Mouse (Mus musculus) C2C12 (cell line): ENCODE measurements around the gene Fgf8.

ENCODE experiments used
- CTCF ChIP-seq: IDR thresholded peaks from one replicate; pipeline ENCODE4 v1.5.1; 2011; ENCODE audit not compliant: control insufficient read depth, insufficient read depth, insufficient read length
- FOSL1 ChIP-seq: IDR thresholded peaks from one replicate; pipeline ENCODE4 v1.8.0; 2011; ENCODE audit warnings: mild to moderate bottlenecking, low read length; ENCODE audit not compliant: poor library complexity, insufficient read depth, severe bottlenecking
- MYOD1 ChIP-seq: IDR thresholded peaks from one replicate; pipeline ENCODE4 v1.6.1; 2011; ENCODE audit warnings: low read depth; ENCODE audit not compliant: control insufficient read depth, insufficient read length
- MYOG ChIP-seq: IDR thresholded peaks from one replicate; pipeline ENCODE4 v1.6.1; 2011; ENCODE audit not compliant: control insufficient read depth, insufficient read length; ENCODE audit errors: extremely low read depth
- USF1 ChIP-seq: IDR thresholded peaks from one replicate; pipeline ENCODE4 v1.6.1; 2011; ENCODE audit warnings: low read depth, mild to moderate bottlenecking, control low read depth, moderate library complexity

DNA sequence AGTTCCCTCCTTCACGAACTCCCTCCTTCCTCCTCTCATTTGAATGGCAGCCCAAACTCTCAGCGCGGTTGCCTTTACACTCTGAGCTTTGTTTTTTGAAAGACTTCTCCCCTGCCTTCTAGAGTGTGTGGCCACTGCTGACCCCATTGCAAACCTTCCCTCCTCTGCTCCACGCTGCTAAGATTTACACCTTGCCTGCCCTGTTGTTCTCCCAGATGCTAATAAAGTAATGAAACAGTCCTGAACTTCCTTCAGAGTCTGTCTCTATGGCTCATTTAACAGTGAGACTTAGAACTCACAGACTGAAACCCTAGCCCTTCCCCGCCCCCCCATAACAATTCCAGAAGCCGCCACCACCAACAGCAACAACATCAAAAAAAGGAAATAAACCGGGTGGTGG, 46.6 kb upstream of the Fgf8 start:
- no peak for TF ChIP-seq CTCF
- TF ChIP-seq MYOG: no peak
- no peak for TF ChIP-seq FOSL1
- TF ChIP-seq USF1: no peak
- TF ChIP-seq MYOD1: no peak
